Mouse (Mus musculus) left cerebral cortex, postnatal 25 days (tissue): Measurements from ENCODE around the gene Knstrn. TPM values are rescaled to one million over a fixed set of nuclear protein-coding genes. Genes with fewer than 3 reads are reported as not detected.

Experiments
- DNase-seq, 2 experiments: peaks; one replicate each; pipeline ENCODE4 v3.0.0; 2022; ENCODE audit warnings: low spot score in 2 of 2, mixed read lengths in 1 of 2
- intact Hi-C: fragments of 180-260 bp; cut with DNase I; formaldehyde crosslinking; loops from one replicate; pipeline ENCODE4 v1.15.1; 2025
- total RNA-seq, 2 experiments: library from RNA; stranded (reverse); gene quantifications; 2 replicates each; pipeline ENCODE4 v1.2.3; 2021

The Knstrn gene
- total RNA-seq, 2 experiments from 2014 or later = 0.94 to 2.2 TPM

GRCm38 (mm10) chr2:118844427-118844826, 30.6 kb downstream of the Knstrn start:
- no peak for DNase-seq
- intact Hi-C loops = no loop called here

- no peak for DNase-seq
- intact Hi-C loops = no loop called here
Measured at GRCm38 (mm10) chr2:118846246-118846645, 32.4 kb downstream of the Knstrn start.

- intact Hi-C loops = no loop called here
- DNase-seq = no peak
Measured at GRCm38 (mm10) chr2:118851756-118852155, 38.0 kb downstream of the Knstrn start.

- intact Hi-C loops = loop anchor here (5.0 kb wide), 1 partner anchor 49 kb away; the partner anchor contains the start of gene Knstrn
- peak; percentile 89 to 98 for DNase-seq
Measured at GRCm38 (mm10) chr2:118861454-118862339, 47.9 kb downstream of the Knstrn start, which contains the start of gene Ivd. Gene Ivd, plus strand, starts transcription at chr2:118861954.

- DNase-seq = no peak
- intact Hi-C loops = loop anchor here (5.0 kb wide), 1 partner anchor 50 kb away; the partner anchor contains the start of gene Knstrn
Measured at GRCm38 (mm10) chr2:118862340-118862675, 48.5 kb downstream of the Knstrn start.

GRCm38 (mm10) chr2:118870601-118871000, 56.8 kb downstream of the Knstrn start:
- no peak for DNase-seq
- intact Hi-C loops = no loop called here

GRCm38 (mm10) chr2:118871032-118871431, 57.2 kb downstream of the Knstrn start:
- intact Hi-C loops = no loop called here
- DNase-seq = peak in 1 of 2 experiments; percentile 9

GRCm38 (mm10) chr2:118873018-118873417, 59.2 kb downstream of the Knstrn start:
- no peak for DNase-seq
- intact Hi-C loops = no loop called here

- intact Hi-C loops = no loop called here
- no peak for DNase-seq
Measured at GRCm38 (mm10) chr2:118873890-118874430, 60.2 kb downstream of the Knstrn start.

- intact Hi-C loops = no loop called here
- no peak for DNase-seq
Measured at GRCm38 (mm10) chr2:118875316-118875715, 61.5 kb downstream of the Knstrn start.

GRCm38 (mm10) chr2:118876453-118876852, 62.6 kb downstream of the Knstrn start:
- DNase-seq = no peak
- intact Hi-C loops = no loop called here

GRCm38 (mm10) chr2:118881019-118881418, 67.2 kb downstream of the Knstrn start:
- intact Hi-C loops = loop anchor here (5.0 to 10.0 kb wide), 2 partner anchors 394 to 616 kb away; no protein-coding TSS in a partner anchor
- no peak for DNase-seq

GRCm38 (mm10) chr2:118881956-118882355, 68.2 kb downstream of the Knstrn start:
- no peak for DNase-seq
- intact Hi-C loops = loop anchor here (2.0 to 10.0 kb wide), 6 partner anchors 119 to 617 kb away; partner anchors contain the start of genes Ccdc9b and Inafm2

GRCm38 (mm10) chr2:118882840-118883679, 69.3 kb downstream of the Knstrn start:
- DNase-seq = peak; percentile 87 to 89
- intact Hi-C loops = loop anchor here (1.0 to 10.0 kb wide), 7 partner anchors 93 to 618 kb away; partner anchors contain the start of genes Ccdc9b and Inafm2

GRCm38 (mm10) chr2:118887440-118887839, 73.6 kb downstream of the Knstrn start:
- intact Hi-C loops = loop anchor here (10.0 kb wide), 1 partner anchor 623 kb away; no protein-coding TSS in a partner anchor
- DNase-seq = no peak

- intact Hi-C loops = loop anchor here (10.0 kb wide), 1 partner anchor 623 kb away; no protein-coding TSS in a partner anchor
- DNase-seq = no peak
Measured at GRCm38 (mm10) chr2:118887845-118888548, 74.2 kb downstream of the Knstrn start.

GRCm38 (mm10) chr2:118891173-118891572, 77.4 kb downstream of the Knstrn start:
- intact Hi-C loops = no loop called here
- DNase-seq = no peak

- DNase-seq = no peak
- intact Hi-C loops = loop anchor here (2.0 kb wide), 1 partner anchor 79 kb away; no protein-coding TSS in a partner anchor
Measured at GRCm38 (mm10) chr2:118895990-118896913, 82.4 kb downstream of the Knstrn start.
